Mouse (Mus musculus): ENCODE results near the gene Pawr.
"Not testable (repeated sequence)": the region's sequence is repeated elsewhere in the genome, so short reads cannot be mapped to it uniquely, and the experiment has no call there.

The Pawr gene

DNA sequence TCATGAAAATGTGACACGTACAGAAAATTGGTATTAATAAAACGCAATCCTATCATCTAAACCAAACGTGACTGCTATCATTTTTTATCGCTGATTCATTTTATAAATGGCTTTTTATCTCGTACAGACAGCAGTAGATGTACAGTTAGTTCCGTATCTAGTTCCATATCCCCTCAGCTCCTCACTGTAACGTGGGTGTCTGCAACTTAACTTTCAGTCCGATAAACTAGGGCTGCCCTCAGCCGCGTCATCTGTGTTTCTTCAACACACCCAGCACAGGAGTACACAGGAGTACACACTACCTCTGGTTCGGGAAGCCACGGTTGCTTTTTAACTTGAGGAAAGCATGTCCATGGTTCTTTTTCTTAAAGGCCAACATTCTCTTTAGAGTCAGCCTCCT lies 63.3 kb downstream of the Pawr start:
- DNase-seq: no peak

DNA sequence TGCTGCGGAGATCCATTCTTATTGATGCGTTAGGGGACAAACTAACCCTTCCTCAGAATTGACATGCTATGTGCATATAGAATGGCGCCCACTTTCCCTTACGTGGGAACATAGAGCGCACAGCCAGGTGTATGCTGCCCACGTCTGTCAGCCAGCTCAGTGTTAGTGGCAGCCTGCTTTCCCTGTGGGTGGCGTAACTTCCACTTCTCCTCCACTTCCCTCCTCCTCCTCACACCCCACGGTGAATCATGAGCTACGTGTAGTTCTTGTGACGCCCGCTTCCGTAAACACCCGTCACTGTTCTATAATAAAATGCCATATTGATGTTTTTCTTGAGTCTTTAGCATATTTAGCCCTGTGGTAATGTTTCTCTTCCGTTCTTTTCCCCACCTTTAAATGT lies 63.7 kb downstream of the Pawr start:
- DNase-seq: no peak

DNA sequence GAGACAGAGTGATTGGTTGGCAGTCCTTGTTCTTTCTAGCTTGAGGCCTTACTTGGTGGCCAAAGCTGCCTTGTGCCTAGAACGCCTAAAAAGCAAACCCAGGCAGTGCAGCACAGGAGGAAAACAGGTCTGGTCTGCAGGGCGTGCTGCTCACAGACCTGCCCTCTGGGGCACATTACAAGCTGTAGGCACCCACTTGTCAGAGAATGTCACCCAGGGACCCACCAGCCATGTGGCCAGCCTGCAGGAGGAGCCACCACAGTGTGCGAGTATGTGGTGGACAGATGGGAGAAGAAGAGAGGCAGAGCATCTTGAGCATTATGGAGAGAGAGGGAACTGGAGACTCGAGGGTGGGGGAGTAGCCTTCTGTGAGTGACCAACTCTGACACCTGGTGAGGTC lies 70.8 kb downstream of the Pawr start:
- DNase-seq: no peak

DNA sequence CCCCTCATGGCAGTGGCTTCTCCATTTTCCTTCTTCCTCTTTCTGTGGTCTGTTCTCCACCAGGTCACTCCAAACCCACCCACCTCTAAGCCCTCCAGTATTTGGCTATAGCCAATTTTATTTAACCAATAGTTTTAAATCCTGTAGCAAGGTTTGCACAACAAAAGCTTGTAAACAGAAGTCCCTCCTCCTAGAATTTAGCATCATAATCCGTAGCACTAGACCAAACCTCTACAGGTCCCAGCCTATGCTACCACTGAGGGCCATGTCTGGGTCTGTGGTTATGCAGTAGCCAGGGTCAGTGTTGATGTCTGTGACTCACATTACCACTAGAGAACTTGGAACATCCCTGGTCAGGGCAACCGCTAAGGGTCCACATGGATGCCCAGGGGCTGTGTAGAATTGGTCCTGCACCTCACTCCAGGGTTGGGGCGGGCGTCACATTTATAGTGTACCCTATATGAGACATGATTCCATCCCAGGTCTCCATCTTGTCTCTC lies 71.5 kb downstream of the Pawr start:
- no peak for DNase-seq

DNA sequence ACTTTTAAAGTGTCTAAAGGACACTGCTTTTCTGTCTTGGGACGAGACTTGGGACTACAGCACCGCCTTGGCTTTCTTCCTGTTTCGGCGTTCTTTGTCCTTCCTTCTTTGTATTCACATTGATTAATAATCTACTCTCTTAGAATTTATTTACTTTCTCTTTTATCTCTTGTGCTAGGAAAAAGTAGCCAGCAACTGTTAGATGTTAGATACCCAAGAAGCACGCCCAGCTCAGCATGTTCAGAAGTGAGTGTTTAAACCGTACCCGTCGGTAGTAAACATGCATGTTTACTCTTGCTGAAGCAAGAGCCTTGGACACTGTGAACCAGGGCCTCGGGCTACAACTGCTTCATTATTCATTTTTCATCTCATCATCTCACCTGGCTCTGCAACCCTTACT lies 72.2 kb downstream of the Pawr start:
- no peak for DNase-seq

DNA sequence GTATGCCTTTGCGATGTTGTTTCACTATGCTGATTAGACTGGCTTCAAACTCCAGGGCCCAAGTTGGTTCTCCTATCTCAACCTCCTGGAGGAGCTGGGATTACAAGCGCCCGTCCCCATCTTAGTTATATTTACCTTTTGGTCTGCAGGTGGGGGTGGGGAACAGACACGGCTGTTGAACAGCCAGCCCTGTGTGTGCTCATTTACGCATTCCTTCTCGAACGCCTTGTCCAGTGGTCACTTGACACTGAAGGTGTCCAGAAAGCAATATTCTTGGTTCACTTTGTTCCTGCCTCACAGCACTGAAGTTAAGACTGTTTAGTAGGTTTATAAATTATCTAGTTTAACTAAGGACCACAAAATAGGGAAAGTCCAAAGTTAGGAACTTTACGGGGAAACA lies 73.2 kb downstream of the Pawr start:
- no peak for DNase-seq

DNA sequence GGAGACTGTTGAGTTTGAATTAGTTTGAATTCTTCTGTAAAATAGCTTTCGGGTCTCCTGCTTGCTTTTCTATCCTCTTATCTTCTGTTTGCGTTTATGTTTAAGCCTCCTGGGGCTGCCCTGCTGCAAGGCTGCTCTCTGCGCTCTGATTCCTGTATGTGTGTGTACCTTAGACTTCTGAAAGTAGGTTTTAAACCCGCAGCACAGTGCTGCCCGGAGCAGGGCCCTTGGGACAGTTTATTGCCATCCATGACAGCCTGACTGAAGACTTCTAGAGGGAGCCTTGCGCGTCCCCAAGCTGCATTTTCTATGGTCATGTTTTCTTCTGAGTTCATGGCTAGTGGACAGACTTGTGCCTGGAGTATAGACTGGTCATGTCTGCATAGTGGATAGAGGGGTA lies 74.0 kb downstream of the Pawr start:
- DNase-seq: no peak

DNA sequence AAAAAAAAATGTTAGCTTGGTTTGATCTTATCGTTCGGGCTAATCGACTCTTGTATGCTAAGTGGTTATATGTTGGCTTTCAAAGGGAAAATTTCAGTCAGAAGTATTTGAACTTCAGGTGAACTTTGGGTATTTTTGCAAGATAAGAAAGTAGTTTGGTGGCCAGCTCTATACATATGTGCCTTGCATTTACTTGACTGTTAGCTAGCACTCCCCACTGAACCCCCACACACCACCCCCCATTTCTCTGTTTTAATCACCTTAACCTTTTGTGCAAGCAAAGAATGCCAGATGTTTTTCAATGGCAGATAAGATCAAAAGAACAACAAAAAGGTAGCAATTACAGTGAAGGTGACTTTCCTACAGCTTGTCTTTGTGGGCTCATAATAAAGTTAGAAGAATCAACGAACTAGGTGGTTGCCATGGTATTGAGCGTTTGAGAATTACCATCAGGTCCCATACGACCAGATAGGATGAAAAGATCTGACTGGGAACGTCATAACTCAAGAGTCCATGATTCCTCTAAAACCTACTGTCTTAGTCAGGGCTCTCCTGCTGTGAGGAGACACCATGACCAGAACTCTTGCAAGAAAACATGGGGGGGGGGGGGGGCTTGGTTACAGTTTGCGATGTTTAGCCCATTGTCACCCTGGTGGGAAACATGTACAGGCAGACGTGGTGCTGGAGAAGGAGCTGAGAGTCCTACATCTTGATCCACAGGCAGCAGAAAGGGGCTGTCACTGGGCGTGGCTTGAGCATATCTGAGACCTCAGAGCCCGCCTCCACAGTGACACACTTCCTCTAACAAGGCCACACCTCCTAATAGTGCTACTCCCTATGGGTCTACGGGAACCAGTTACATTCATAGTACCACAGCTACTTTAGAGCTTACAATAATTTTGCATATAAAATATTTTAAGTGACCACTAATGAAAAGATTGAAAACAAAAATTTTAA lies 75.2 kb downstream of the Pawr start:
- peak; percentile 56 for DNase-seq

DNA sequence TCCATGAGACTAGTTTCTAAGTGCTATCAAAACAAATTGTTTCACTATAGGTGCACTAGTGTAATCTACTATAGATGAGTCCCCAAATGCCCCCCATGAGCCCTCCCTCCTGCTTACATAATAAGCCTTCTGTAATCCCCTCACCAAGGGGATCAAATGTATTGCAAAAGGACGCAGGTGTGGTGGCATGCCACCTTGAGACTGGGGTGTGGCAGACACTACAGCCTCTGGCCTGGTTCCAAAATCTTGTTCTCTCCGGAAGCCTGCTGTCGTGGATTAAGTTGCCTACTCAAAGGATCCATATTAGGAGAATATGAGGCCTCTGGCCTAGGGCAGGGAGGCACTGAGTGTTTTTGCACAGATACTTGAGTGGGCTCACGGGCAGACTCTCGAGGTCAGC lies 76.1 kb downstream of the Pawr start:
- DNase-seq: peak; percentile 53

DNA sequence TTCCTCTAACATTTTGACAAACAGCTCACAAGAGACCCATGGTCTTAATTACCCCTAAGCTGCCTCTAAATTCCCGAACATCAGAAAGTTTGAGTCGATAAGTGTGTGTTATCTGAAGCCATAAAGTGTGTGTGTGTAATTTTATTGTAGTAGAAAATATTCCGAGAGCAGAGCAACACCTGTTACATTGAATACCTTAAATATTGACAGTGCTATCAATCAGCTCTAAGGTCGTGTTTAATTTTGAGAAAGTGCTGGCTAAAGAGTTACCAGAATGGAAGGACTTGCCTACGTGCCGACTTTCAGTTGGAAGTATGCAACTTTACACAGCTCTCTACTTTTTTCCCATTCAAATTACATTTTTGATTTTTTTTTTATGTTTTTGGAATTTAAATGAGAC lies 76.5 kb downstream of the Pawr start:
- no peak for DNase-seq

DNA sequence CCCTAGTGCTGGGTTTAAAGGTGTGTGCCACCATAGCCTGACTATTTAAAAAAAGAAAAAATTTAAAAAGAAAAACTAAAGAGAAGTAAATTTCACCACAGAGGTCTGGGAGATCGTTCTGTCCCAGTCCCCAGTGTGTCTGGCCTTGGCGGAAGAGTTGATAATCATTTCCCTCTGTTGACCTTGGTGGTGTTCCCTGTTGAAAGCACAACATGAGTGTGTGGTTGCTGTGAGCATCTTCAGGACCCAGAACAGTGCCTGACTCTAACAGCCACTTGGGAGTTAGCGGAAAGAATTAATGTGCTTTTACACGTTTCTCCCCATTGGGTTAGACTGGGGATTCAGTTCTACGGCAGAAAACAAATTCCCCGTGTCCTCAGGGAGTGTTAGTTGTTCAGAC lies 77.1 kb downstream of the Pawr start:
- DNase-seq: no peak

DNA sequence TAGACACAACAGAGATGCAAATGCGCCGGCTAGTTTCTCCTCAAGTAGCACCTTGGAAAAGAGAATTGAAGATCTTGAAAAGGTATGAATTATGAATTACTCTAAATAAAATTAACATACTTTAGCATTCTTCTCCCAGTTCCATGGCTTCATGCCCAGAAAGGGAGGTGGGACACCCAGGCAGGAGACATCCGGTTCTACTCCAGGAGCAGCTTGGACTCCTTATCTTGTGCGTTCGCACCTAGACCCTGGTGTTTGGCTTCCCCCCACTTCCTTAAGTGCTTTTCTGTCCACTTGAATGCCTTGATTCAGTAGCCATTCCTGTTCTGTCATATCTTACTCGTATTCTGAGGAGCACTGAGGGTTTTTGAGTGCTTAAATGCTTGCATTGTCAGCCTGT lies 77.6 kb downstream of the Pawr start:
- DNase-seq: peak; percentile 45

DNA sequence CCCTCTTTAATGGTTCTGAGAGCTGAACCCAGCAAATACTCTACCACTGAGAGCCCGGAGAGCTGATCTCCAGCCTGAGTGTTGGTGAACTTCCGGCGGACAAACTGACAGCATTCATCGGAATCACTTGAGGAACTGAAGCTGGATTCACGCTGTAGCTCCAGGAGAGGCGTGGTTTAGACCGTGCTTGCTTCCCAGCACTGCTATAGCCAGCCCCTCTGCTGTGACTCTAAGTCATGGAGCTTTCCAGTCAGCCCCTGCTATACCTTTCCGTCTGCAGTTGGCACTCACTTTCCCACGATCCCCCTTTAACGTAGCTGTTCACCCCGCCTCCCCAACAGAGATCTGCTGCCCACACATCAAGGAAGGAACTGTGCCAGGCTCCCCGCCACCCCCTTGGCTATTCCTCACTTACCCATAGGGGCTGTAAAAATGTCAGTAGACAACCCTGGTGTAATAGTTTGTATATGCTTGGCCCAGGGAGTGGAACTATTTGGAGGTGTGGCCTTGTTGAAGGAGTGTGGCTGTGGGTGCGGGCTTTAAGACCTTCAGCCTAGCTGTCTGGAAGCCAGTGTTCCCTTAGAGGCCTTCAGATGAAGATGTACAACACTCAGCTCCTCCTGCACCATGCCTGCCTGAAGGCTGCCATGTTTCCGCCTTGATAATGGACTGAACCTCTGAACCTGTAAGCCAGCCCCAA lies 83.2 kb downstream of the Pawr start:
- DNase-seq: no peak

DNA sequence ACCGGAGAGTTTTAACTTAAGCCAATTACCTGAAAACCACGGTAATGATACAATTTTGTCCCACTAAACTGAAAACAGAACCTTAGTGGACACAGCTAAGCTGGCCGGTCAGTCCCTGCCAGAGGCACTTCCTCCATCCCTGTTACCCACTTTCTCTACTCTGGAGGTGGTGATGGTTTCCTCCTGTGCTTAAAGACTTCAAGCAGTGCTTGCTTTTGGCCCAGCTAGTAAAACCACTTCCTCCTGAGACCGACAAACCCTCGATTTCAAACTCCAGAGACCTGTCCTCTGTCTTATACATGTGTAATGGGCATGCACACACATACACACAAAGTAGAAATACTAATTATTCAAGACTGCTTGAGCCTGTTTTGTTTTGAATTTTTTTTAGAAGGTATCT lies 85.5 kb downstream of the Pawr start:
- DNase-seq: no peak

DNA sequence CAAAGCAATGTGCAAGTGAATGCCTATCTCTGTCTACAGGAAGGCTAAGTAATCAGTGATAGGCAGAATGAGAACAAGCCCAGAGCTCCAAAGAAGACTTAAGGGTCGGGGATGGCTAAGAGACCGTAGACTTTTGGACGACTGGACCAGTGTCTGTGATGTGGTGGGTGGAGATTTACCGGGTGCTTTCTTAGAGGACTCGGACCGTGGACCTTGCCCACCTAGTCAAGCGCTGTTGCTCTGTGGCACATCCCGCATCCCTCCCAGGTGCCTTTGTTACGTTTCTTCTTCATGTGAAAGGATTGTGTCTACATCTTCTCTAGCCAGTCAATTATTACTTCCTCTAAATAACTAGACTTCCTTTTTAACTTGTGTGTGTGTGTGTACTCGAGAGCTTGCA lies 98.6 kb downstream of the Pawr start:
- DNase-seq: no peak

DNA sequence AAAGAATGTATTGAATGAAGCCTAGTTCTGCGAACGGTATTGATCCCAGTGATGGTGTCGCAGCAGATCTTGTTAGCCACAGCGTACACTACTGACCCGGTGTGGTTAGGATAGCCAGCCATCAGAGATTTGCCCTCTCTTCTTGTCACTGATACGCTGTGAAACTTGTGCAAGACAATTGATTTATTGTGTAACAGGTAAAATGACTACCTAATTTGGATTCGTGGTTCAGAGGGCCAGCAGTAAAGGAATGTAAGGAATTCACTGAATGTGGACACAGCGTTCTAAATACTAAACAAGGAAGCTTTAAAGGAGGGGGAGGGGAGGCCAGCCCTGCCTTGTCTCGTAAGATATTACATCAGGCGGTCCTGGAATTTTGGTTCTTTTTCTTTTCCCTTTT lies 100.3 kb downstream of the Pawr start:
- no peak for DNase-seq

DNA sequence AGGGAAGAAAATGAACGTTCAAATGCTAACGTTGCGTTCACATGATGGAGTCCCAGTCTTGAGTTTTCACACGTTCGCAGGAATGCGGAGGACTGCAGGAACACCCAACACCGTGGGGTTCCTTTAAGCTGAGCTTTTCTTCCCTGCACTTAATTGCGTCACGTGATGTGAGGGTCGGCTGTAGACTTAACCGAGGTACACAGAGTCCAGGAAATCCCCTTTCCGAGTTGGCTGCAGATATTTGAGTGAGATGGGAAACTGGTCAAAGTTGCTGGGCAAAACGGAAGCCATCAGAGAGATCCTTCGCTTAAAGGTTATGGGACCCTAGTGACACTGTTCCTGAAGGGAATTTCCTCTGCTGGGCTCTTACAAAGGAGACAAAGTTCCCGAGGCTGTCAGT lies 102.1 kb downstream of the Pawr start:
- DNase-seq: no peak

DNA sequence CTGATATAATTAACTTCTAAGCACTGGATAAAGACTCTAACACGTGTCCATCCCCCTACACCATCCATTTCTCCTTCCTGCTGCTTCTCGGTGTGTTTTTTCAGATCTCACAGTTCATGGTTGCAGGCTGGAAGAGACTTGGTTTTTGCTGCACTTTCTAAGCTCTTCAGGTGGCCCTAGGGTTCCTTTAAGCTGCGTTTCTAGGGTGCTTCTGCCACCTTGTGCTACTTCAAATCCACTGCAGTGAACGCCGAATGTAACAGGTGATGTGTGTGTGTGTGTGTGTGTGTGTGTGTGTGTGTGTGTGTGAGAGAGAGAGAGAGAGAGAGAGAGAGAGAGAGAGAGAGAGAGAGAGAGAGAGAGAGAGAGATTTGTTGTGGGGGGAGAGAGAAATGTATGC lies 103.7 kb downstream of the Pawr start:
- DNase-seq: peak; percentile 46

DNA sequence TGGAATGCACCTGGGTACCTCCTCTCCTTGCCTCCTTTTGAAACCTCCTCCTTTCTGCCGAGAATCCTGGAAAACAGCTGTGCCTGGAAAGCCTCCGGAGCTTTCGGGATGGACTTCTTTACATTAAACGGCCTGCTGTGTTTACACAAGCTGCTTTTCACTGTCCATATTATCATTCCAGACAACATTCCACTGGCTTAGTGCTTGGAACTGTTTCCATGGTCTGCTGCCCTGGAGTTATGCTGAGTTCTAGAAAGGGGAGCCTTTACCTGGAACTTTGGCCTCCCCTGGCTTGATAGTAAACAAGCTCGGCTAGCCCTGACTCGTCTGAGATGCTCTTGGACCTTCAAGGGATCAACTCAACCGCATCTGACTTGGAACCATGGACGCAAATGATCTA lies 104.4 kb downstream of the Pawr start:
- DNase-seq: no peak

DNA sequence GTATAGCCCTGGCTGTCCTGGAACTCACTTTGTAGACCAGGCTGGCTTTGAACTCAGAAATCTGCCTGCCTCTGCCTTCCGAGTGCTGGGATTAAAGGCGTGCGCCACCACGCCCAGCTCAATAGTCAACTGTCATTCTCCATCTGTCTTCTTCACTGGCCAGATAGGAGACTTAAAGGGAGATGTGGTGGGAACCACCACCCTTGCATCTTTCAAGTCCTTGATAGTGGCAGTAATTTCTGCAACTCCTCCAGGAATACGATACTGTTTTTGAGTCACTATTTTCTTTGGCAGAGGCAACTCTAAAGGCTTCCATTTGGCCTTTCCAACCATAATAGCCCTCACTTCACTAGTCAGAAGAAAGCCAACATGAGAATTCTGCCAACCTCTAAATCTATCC lies 108.3 kb downstream of the Pawr start:
- not testable (repeated sequence) for DNase-seq

DNA sequence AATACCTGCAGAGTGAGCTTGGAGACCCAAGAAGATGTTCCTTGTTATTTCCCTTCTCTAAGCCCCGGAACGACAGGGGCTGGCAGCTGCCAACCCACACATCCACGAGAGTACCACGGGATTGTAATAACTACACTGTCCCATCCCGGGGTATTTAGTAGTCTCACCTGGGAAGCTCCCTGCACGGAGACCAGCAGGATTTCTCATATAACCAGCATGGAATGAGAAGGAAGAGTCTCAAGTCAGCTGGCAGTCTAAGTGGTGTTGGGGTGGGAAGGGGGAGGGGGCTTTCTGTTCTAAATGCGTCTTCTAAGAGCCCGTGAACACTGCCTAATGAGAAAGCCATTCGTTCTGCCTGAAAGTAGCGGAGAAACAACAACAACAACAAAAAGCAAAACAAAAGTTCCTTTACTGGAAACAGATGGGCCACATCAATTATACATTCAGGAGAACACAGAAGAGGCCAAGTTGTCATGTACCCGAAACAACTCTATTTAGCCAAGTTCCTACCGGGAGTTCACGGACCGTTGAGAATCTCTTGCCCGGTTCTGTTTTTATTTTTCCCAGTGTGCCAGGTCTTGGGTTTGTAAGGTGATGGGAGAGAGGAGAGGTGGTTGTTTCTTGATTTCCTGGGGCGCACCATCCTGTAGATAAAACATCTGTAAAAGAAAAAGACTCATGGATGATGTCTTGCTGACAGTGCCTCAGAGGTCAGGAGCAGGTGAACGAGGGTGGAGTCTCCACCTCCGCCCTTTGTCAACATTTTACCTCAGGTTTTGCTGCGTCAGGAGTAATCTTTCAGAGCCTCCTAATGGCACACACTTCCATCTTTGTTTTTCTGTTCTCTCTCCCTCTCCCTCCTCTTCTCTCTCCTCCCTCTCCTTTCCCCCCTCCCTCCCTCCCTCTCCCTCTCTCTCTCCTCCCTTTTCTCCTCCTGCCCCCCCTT lies 112.3 kb downstream of the Pawr start:
- no peak for DNase-seq

DNA sequence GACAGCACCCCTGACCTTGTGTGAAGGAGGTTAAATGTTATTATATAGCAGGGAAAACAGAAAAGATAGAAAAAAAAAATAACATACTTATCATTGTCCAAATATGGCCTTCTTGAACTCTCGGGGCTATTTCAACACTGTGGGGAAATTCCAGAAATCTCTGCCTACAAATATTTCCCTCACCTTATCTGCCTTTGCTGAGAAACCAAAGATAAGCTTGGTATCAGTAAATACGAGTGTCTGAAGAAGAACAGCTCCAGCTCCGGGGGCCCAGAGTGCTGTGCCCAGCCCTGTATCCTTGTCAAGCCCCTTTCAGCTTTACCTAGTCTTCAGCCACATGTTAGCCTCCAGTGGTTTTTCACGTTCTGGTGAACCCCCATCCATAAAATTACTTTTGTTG lies 113.2 kb downstream of the Pawr start:
- no peak for DNase-seq

DNA sequence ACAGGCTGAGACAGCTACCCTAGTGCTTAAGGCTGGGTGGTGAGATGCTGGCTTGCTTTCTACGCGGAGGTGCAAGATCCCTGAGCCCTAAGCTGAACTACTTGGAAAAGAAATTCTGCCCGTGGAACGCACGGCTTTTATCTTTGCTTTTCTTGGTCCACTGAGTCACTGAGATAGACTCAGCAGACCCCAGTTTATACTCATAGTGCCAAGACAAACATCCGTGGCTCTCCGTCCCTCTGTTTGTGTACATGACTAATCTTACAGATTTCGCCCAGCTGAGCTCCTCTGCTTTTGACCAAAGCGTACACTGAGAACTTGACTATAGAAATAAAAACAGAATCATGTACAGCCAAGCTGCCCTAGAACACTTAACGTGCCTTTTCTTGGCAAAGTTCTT lies 113.7 kb downstream of the Pawr start:
- DNase-seq: no peak
